Mouse (Mus musculus) macrophage (primary cell): Measurements from ENCODE around the gene Elavl3. TPM values are rescaled to one million over a fixed set of nuclear protein-coding genes. Genes with fewer than 3 reads are reported as not detected.

Experiments
- H3K27ac ChIP-seq: fragments of 350-480 bp; formaldehyde crosslinking; 2 replicates; pipeline ENCODE4 v1.9.0; 2021
- H3K36me3 ChIP-seq: fragments of 350-480 bp; formaldehyde crosslinking; 2 replicates; pipeline ENCODE4 v1.9.0; 2021; ENCODE audit errors: inconsistent target
- H3K4me3 ChIP-seq: fragments of 350-480 bp; formaldehyde crosslinking; 2 replicates; pipeline ENCODE4 v1.9.0; 2021; ENCODE audit errors: inconsistent target
- H3K79me2 ChIP-seq: fragments of 350-480 bp; formaldehyde crosslinking; 2 replicates; pipeline ENCODE4 v1.9.0; 2021; ENCODE audit errors: inconsistent target
- whole genome bisulfite sequencing: methylation state at CpG from one replicate; pipeline ENCODE4 v1.1.7; 2026; ENCODE audit warnings: inconsistent platforms; ENCODE audit not compliant: missing documents; 5-methylcytosine and 5-hydroxymethylcytosine counted together
- polyA plus RNA-seq: library from polyadenylated mRNA; stranded (reverse); fragments of 250-400 nt; gene quantifications from 3 replicates; pipeline ENCODE4 v1.2.4, GENCODE M21; 2018; ENCODE audit warnings: inconsistent platforms

Elavl3 gene
- polyA plus RNA-seq, 1 experiment from 2014 or later: not detected

DNA sequence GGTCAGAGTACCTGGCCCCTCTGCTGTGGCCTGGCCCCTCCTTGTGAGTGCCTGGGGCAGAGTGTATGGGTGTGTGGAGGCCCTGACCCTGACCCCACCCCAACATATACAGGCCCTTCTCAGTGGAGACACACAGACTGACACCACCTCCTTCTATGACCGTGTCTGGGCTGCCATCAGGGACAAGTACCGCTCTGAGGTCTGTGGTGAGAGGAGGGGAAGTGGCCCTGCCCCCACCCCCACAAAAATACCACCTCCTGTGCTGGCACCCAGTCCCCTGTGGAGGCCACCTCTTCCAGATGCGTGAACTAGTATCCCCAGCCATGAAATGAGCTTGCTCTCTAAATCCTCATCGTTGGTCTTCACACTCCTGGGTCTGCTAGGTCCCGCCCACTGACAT lies 40.8 kb downstream of the Elavl3 start:
- 43% methylated on average over 4 of the region's 5 CpGs for WGBS

DNA sequence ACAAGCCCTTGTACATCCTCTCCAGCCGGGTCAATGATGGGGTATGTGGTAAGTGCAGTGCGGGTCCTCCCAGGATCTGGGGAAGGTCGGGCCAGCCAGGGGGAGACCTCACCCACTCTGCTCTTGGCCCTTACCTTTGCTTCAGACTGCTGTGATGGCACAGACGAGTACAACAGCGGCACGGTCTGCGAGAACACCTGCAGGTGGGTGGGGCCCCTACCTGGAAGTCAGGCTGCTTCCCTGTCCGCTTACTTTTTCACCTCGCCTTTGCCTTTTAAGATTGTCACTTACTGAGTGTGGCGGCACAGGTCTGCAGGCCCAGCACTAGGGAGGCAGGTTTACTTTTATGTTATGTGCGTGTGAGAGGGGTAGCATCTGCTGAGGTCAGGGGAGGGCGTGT lies 47.3 kb downstream of the Elavl3 start:
- WGBS: 95% methylated on average over 12 of the region's 12 CpGs
- no peak overlapping the region for H3K4me3 ChIP-seq
- H3K36me3 ChIP-seq: peaks cover 51% of the 10 kb centered on the region
- no peak overlapping the region for H3K27ac ChIP-seq
- H3K79me2 ChIP-seq: peaks cover 8% of the 10 kb centered on the region

More for the DNA sequence above, 40.8 kb downstream of the Elavl3 start:
- Histone ChIP-seq H3K79me2 (no peaks in the 10 kb centered on the region), H3K36me3 (peaks cover 77% of the 10 kb centered on the region), H3K4me3 (no peak overlapping the region), H3K27ac (no peak overlapping the region)

DNA sequence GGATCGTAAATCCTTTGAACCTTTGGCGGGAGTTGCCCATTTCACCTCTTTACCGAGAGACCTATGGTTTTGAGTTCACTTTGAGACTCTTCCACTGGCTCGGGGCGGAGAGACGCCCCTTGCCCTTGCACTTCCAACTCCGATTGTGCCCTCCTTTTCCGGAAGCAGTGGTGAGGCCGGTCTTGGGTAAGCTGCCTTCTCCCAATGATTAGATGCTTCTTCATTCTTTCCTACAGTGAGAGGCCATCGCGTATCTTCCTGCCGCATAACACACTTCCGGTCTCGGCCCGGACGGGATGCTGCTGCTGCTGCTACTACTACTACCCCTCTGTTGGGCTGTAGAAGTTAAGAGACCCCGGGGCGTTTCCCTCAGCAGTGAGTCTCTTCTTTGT lies 48.7 kb downstream of the Elavl3 start:
- H3K79me2 ChIP-seq: peaks cover 8% of the 10 kb centered on the region
- 0% methylated on average over 18 of the region's 18 CpGs for WGBS
- H3K36me3 ChIP-seq: peaks cover 38% of the 10 kb centered on the region
- H3K27ac ChIP-seq: peak overlapping the region; percentile 71
- peak overlapping the region; percentile 97 for H3K4me3 ChIP-seq

DNA sequence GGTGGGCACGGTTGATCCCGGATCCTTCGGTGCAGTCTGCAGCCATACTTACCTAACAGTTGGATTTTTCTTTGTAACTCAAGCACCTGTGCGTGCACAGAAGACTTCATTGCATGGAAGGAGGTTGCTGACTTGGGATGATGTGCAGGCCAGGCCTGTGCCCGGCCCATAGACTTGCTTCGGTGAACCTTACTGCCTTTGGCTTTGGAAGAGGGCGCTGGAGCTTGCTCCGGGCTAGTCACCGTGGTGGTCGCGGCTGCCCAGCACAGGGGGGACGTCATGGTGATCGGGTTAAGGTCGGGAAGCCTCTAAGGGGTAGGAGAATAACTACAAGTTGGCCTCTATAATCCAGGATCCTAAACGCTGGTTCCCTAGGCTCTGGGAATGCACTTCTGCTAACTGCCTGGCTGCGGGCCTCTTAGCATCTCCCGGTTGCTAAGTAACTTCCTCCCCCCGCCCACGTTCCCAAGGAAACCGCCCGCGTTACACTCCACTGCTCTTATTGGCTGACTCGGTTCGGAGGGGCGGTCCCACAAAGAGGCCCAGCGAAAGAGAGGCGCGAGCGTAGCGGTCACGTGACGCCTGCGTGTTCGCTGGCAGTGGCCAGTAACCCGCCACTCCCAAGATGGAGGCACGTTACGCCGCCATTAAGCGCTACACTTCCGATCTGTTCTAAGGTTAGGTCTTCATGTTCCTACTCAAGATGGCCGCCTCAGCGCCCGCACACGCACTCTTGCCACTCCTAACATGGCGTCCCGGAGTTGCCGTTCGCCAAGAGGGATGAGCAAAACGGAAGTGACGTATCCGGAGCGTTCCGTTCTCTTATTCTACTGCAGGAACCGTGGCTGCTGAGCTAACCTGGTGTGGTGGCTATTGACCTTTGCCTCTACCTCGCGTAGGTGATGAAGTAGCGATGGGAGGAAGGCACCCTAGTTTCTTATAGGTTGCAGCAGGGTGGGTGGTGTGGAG lies 49.3 kb downstream of the Elavl3 start, which contains the start of the genes Ccdc151 and Prkcsh:
Gene Ccdc151, minus strand, starts transcription at position 441 of the 969 bp plus-strand sequence.
Gene Prkcsh, plus strand, starts transcription at position 613 of the 969 bp plus-strand sequence.
- Histone ChIP-seq H3K36me3 (peaks cover 31% of the 10 kb centered on the region), H3K27ac (peak within 1 kb of the TSS; percentile 71), H3K4me3 (peak within 1 kb of the TSS; percentile 97), H3K79me2 (peaks cover 8% of the 10 kb centered on the region)
- 10% methylated on average over 57 of the region's 57 CpGs for WGBS

DNA sequence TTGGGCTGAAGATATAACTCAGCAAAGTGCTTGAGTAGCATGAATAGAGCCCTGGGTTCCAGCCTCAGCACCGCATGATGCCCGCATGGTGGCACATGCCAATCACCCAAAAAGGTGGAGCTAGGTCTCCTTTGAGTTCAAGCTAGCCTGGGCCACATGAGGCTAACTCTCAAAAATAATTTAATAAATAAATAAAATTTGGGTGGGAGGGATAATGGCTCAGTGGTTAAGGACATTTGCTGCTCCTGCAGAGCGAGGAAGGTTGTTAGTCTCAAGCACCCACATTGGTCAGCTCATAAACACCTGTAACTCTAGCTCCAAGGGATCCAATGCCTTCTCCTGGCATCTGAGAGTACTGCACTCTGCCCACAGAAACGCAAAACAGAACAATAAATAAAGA lies 50.2 kb downstream of the Elavl3 start:
- Histone ChIP-seq H3K36me3 (peaks cover 23% of the 10 kb centered on the region), H3K4me3 (no peak overlapping the region), H3K79me2 (peaks cover 8% of the 10 kb centered on the region), H3K27ac (no peak overlapping the region)
- 98% methylated on average over 4 of the region's 4 CpGs for WGBS

DNA sequence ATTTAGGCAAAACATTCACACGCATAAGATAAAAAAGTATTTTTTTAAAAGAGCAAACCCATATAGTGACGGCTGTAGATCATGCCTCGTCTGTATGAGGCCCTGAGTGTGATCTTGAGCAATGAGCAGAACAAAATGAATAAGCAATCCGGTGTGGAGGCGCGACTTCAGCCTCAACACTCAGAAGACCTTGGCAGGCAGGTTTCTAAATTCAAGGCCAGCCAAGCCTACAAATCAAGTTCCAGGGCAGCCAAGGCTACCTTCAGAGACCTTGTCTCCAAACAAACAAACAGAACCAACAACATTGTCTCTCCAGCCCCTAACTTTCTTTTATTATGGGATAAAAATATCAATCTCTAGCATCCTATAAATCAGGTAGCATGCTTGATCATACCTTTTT lies 51.5 kb downstream of the Elavl3 start:
- Histone ChIP-seq H3K27ac (no peak overlapping the region), H3K79me2 (peaks cover 8% of the 10 kb centered on the region), H3K4me3 (no peak overlapping the region), H3K36me3 (peaks cover 9% of the 10 kb centered on the region)
- WGBS: 97% methylated on average over 6 of the region's 6 CpGs

DNA sequence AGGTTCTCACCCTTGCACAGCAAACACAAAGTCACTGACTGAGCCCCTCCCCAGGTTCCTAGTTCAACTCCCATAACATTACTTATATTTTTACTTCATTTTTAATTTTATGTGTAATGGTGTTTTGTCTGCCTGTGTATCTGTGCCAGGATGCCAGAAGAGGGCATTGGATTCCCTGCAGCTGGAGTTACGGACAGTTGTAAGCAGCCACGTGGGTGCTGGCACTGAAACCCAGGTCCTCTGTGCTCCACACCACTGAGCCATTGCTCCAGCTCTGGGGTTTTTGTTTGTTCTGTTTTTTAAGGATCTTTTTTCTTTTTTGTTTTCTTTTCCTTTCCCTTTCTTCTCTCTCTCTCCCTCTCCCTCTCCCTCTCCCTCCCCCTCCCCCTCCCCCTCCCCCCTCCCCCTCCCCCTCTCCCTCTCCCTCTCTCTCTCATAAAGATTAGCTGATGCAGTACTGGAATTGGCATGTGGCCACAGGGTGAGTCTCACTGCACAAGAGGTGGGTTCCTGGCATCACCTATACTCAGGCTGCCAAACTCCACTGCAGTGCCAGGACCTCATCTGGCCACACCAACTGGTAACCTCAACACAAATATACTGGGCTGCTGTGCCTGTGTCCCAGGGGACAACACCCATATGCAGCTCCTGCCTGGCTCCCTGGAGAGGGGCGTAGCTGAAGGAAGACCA lies 55.5 kb downstream of the Elavl3 start:
- no peaks in the 10 kb centered on the region for H3K79me2 ChIP-seq

DNA sequence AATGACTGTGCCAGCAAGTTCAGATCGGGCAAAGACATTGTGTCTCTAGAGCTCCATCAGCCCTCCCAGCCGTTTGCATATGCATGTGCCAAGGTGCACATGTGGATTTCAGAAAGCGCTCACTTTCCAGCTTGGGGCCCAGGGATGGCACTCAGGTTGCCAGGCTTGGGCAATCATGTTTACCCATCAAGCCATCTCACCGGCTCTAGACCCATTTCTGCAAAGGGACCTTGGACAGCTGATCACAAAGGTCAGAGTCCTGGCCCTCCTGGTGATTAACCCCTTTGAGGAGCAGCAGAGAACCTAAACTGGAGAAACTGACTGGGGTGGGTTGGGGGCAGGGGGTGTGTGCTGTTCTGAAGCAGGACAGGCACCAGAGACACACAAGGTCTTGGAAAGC lies 59.6 kb downstream of the Elavl3 start:
- WGBS: 86% methylated on average over 4 of the region's 4 CpGs
- Histone ChIP-seq H3K27ac (no peak overlapping the region), H3K4me3 (no peak overlapping the region), H3K36me3 (no peaks in the 10 kb centered on the region), H3K79me2 (no peaks in the 10 kb centered on the region)

More for the DNA sequence above, 55.5 kb downstream of the Elavl3 start:
- Histone ChIP-seq H3K36me3 (no peaks in the 10 kb centered on the region), H3K27ac (no peak overlapping the region), H3K4me3 (no peak overlapping the region)
- WGBS: 91% methylated on average over 1 of the region's 3 CpGs

DNA sequence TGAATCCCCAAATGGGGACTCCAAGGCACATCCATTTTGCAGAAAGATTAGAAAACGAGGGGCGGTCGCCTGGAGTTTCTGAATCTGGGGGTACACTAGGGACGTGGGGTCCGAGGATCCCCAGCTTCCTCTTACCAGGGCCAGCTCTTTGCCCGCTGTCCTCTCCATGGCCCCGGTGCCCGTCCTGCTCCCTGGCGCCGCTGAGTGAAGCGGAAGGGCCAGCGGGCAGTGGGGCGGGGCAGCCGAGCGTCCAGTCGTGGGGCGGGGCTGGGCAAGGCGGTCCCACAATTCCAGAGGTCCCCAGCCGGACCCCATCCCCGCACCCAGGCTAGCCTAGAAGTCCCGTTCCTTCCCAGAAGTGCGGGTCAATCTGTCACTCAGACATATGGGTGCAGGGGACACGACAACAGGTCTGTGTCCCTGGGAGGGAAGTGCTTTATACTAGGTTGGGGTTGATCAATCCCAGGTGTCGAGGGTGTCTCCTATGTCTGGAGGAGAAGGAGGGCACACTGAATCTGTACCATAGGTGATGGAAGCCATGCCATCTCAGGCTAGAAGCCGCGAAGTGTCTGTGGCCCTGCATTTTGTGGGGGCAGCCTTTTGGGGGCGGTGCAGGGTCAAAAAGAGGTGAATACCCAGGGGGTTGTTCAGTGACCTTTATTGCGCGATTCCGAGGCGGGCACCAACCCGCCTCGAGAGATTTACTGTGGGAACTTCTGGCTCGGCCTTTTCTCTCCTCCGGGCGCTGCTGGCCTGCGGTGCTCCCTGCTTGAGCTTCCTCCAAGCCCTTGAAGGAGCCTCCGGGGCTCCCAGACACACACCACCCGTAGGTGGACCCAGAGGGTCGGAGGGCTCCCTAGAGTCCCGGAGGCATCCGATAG lies 62.4 kb downstream of the Elavl3 start, which contains the start of gene Rgl3:
Gene Rgl3, minus strand, starts transcription at position 217 of the 881 bp plus-strand sequence.
- H3K79me2 ChIP-seq: no peaks in the 10 kb centered on the region
- 4% methylated on average over 42 of the region's 42 CpGs for WGBS
- H3K4me3 ChIP-seq: peak within 1 kb of the TSS; percentile 38
- no peak within 1 kb of the TSS for H3K27ac ChIP-seq
- no peaks in the 10 kb centered on the region for H3K36me3 ChIP-seq

DNA sequence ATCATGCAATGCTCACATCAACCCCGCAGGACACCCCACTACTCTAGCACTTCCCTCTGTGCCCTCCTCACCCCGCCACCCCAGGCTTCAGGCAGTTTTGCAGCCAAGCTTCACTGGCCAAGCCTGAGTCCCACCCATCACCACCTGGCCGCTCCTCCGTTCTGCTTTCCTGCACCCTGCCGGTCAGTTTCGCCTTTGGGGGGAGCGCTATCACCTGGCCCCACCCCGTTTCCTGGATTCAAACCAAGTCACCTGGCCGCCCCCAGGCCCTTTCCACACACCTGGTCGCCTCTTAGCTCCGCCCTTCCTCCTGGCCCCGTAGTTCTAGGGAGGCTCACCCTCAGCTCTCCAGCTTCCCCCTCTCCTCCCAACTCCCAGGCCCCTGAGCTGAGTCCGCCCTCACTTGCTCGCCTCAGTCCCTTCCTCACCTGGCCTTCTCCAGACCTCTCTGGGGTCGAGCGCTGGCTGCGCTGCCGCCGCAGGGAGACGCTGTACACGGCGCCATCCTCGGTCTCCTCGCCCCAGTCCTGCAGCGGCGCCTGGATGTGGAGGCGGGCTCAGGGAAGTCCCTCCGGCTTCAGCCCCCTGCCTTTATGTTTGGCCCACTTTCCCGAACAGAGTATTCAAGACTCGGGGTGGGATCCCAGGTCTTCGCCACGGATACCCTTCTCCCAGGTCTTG lies 63.3 kb downstream of the Elavl3 start:
- WGBS: 6% methylated on average over 32 of the region's 32 CpGs
- H3K27ac ChIP-seq: no peak overlapping the region
- H3K79me2 ChIP-seq: no peaks in the 10 kb centered on the region
- no peaks in the 10 kb centered on the region for H3K36me3 ChIP-seq
- peak overlapping the region; percentile 38 for H3K4me3 ChIP-seq

DNA sequence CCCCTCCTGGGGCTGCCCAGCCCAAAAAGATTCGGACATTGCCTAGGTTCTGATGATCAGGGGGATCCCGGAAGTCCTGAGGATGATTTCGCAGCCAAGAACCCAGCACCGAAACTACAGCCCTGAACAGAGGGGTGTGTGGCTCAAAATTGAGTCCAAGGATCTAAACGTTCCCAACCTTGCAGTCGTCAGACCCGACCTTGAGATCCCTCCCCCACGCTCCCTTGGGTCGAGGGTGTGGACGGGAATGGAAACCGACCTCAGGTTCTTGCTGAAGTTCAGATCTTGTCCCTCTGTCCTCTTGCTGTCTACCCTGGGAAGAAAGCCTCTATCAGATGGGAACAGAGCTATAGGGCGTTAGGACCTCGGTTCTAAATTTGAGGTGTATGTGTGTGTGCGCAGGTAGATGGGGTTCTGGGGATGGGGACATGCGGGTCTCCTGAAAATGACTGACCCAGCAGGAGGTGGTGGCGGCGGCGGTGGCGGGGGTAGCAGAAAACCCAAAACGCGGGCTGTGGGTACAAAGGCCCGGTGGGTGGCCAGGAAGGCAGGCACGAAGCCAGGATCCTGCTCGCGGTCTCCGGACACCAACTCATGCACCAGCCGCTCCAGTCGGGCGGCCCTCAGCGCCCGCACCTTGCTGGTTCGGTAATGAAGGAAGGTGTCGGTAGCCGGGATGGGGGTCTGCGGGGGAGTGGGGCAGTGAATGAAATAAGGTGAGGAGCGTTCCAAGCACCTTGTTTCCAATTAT lies 64.1 kb downstream of the Elavl3 start:
- Histone ChIP-seq H3K27ac (no peak overlapping the region), H3K79me2 (no peaks in the 10 kb centered on the region), H3K4me3 (no peak overlapping the region), H3K36me3 (no peaks in the 10 kb centered on the region)
- 15% methylated on average over 36 of the region's 36 CpGs for WGBS

DNA sequence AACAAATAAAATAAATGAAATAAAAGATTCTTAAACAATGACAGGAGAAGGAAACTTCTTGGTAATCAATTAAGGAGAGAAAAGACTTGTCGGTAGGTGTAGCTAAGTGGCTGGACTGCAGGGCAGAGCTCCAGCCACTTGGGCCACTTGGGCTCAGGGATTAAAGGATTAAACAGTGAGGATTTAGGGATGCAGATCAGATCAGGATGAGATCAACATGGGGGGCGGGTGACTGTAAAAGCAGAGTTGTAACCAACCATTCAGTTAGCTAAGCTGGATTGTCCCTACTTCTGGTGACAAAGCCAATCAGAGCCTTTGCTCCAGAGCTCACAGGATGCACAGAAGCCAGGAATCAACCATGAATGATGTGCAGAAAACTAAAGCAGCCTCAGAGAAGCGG lies 67.9 kb downstream of the Elavl3 start:
- Histone ChIP-seq H3K79me2 (no peaks in the 10 kb centered on the region), H3K36me3 (no peaks in the 10 kb centered on the region), H3K27ac (no peak overlapping the region), H3K4me3 (no peak overlapping the region)
- WGBS: 69% methylated on average over 3 of the region's 3 CpGs
